Mouse (Mus musculus) midbrain, embryonic 10.5 days (tissue): ENCODE results near the gene Ubac1. TPM values are rescaled to one million over a fixed set of nuclear protein-coding genes. Genes with fewer than 3 reads are reported as not detected.

Source experiments
- DNase-seq: peaks from one replicate; pipeline ENCODE4 v3.0.0-alpha.2; 2017; ENCODE audit warnings: low spot score
- H3K27ac ChIP-seq: fragments of 300-500 bp; sonication (generic); replicated peaks from 2 replicates; pipeline ENCODE4 v1.5.1; 2016; ENCODE audit warnings: mild to moderate bottlenecking
- H3K27me3 ChIP-seq: fragments of 300-500 bp; sonication (generic); 2 replicates; pipeline ENCODE4 v1.6.1; 2016; ENCODE audit warnings: low read depth, mild to moderate bottlenecking; ENCODE audit not compliant: poor library complexity, severe bottlenecking
- H3K36me3 ChIP-seq: fragments of 300-500 bp; sonication (generic); 2 replicates; pipeline ENCODE4 v1.6.1; 2016; ENCODE audit warnings: mild to moderate bottlenecking, moderate library complexity
- H3K4me1 ChIP-seq: fragments of 300-500 bp; sonication (generic); 2 replicates; pipeline ENCODE4 v1.6.1; 2016
- H3K4me3 ChIP-seq: fragments of 300-500 bp; sonication (generic); 2 replicates; pipeline ENCODE4 v1.5.1; 2016; ENCODE audit warnings: mild to moderate bottlenecking, moderate library complexity
- H3K9me3 ChIP-seq: fragments of 300-500 bp; sonication (generic); replicated peaks from 2 replicates; pipeline ENCODE4 v1.6.1; 2016; ENCODE audit warnings: mild to moderate bottlenecking
- WGBS: fragments of 180-500 bp; shearing (Covaris S2); methylation state at CpG from one replicate; pipeline ENCODE4 v1.1.7; 2016; 5-methylcytosine and 5-hydroxymethylcytosine counted together
- polyA plus RNA-seq: library from polyadenylated mRNA; unstranded; fragments of >200 nt; fragmentation: Nextera tagmentation; extraction: Ambion mirVana; gene quantifications from 2 replicates; pipeline ENCODE4 v1.2.1, GENCODE M21; 2016

Ubac1 gene
- polyA plus RNA-seq, 1 experiment from 2014 or later, result 89.5 TPM

- 67% methylated on average over 5 of the region's 5 CpGs for WGBS
- H3K4me3 ChIP-seq, result no peak overlapping the region
- H3K9me3 ChIP-seq, result no peaks in the 10 kb centered on the region
- no peaks in the 10 kb centered on the region for H3K4me1 ChIP-seq
- H3K27ac ChIP-seq, result no peak overlapping the region
- no peak for DNase-seq
- H3K27me3 ChIP-seq, result no peaks in the 10 kb centered on the region
- H3K36me3 ChIP-seq, result no peaks in the 10 kb centered on the region
Measured at GRCm38 (mm10) chr2:26048816-26049215, 27.3 kb upstream of the Ubac1 start.

- Histone ChIP-seq H3K27me3 (no peaks in the 10 kb centered on the region; the same call in 1 of the 2 replicates), H3K4me1 (0 out of 2 replicates have a peak, but pooled peaks cover 5% of the 10 kb centered on the region), H3K9me3 (no peaks in the 10 kb centered on the region), H3K27ac (no peak overlapping the region), H3K36me3 (no peaks in the 10 kb centered on the region), H3K4me3 (no peak overlapping the region)
- DNase-seq, result no peak
- WGBS, result 89% methylated on average over 9 of the region's 9 CpGs
Measured at GRCm38 (mm10) chr2:26044216-26044615, 22.7 kb upstream of the Ubac1 start.

GRCm38 (mm10) chr2:26042603-26043002 is 21.1 kb upstream of the Ubac1 start:
- 81% methylated on average over 3 of the region's 3 CpGs for WGBS
- 0 out of 2 replicates have a peak, but pooled peaks cover 5% of the 10 kb centered on the region for H3K4me1 ChIP-seq
- DNase-seq, result no peak
- H3K27ac ChIP-seq, result no peak overlapping the region
- no peak overlapping the region for H3K4me3 ChIP-seq
- H3K27me3 ChIP-seq, result no peaks in the 10 kb centered on the region; the same call in 1 of the 2 replicates
- H3K9me3 ChIP-seq, result no peaks in the 10 kb centered on the region
- H3K36me3 ChIP-seq, result no peaks in the 10 kb centered on the region

- Histone ChIP-seq H3K36me3 (no peaks in the 10 kb centered on the region), H3K4me1 (0 out of 2 replicates have a peak, but pooled peaks cover 5% of the 10 kb centered on the region), H3K27ac (no peak overlapping the region), H3K9me3 (no peaks in the 10 kb centered on the region), H3K4me3 (no peak overlapping the region), H3K27me3 (no peaks in the 10 kb centered on the region; the same call in 1 of the 2 replicates)
- WGBS, result 64% methylated on average over 14 of the region's 14 CpGs
- DNase-seq, result no peak
Measured at GRCm38 (mm10) chr2:26041163-26041810, 19.7 kb upstream of the Ubac1 start.

- Histone ChIP-seq H3K4me3 (no peak overlapping the region), H3K36me3 (no peaks in the 10 kb centered on the region), H3K4me1 (0 out of 2 replicates have a peak, but pooled peaks cover 5% of the 10 kb centered on the region), H3K9me3 (no peaks in the 10 kb centered on the region), H3K27me3 (no peaks in the 10 kb centered on the region; the same call in 1 of the 2 replicates), H3K27ac (no peak overlapping the region)
- DNase-seq, result no peak
- 81% methylated on average over 14 of the region's 14 CpGs for WGBS
Measured at GRCm38 (mm10) chr2:26039951-26040350, 18.4 kb upstream of the Ubac1 start.

- H3K27me3 ChIP-seq, result no peaks in the 10 kb centered on the region; the same call in 1 of the 2 replicates
- WGBS, result 77% methylated on average over 6 of the region's 6 CpGs
- no peaks in the 10 kb centered on the region for H3K9me3 ChIP-seq
- H3K27ac ChIP-seq, result no peak overlapping the region
- no peaks in the 10 kb centered on the region for H3K36me3 ChIP-seq
- no peak for DNase-seq
- no peak overlapping the region for H3K4me3 ChIP-seq
- H3K4me1 ChIP-seq, result 0 out of 2 replicates have a peak, but pooled peaks cover 5% of the 10 kb centered on the region
Measured at GRCm38 (mm10) chr2:26037386-26037785, 15.8 kb upstream of the Ubac1 start.

- Histone ChIP-seq H3K27ac (no peak overlapping the region), H3K36me3 (no peaks in the 10 kb centered on the region), H3K4me3 (no peak overlapping the region), H3K27me3 (no peaks in the 10 kb centered on the region), H3K9me3 (no peaks in the 10 kb centered on the region), H3K4me1 (no peaks in the 10 kb centered on the region)
- WGBS, result 92% methylated on average over 15 of the region's 15 CpGs
- no peak for DNase-seq
Measured at GRCm38 (mm10) chr2:26034344-26035050, 12.9 kb upstream of the Ubac1 start.

GRCm38 (mm10) chr2:26030288-26030687 is 8.7 kb upstream of the Ubac1 start:
- Histone ChIP-seq H3K4me3 (no peak overlapping the region), H3K27me3 (no peaks in the 10 kb centered on the region), H3K9me3 (no peaks in the 10 kb centered on the region), H3K4me1 (no peaks in the 10 kb centered on the region), H3K27ac (no peak overlapping the region), H3K36me3 (no peaks in the 10 kb centered on the region)
- WGBS, result 48% methylated on average over 3 of the region's 3 CpGs
- no peak for DNase-seq

GRCm38 (mm10) chr2:26024138-26025075 is 2.9 kb upstream of the Ubac1 start:
- Histone ChIP-seq H3K27me3 (no peaks in the 10 kb centered on the region), H3K27ac (no peak overlapping the region), H3K36me3 (no peaks in the 10 kb centered on the region), H3K4me1 (peaks cover 20% of the 10 kb centered on the region), H3K9me3 (no peaks in the 10 kb centered on the region), H3K4me3 (no peak overlapping the region)
- peak; percentile 42 for DNase-seq
- 30% methylated on average over 4 of the region's 4 CpGs for WGBS

- Histone ChIP-seq H3K4me3 (no peak overlapping the region), H3K4me1 (peaks cover 20% of the 10 kb centered on the region), H3K27ac (no peak overlapping the region), H3K27me3 (no peaks in the 10 kb centered on the region), H3K36me3 (no peaks in the 10 kb centered on the region), H3K9me3 (no peaks in the 10 kb centered on the region)
- no peak for DNase-seq
- WGBS, result 82% methylated on average over 1 of the region's 1 CpGs
Measured at GRCm38 (mm10) chr2:26022626-26023025, 1.1 kb upstream of the Ubac1 start.

GRCm38 (mm10) chr2:26022258-26022565 is 665 bp upstream of the Ubac1 start:
- H3K36me3 ChIP-seq, result no peaks in the 10 kb centered on the region
- H3K27ac ChIP-seq, result peak overlapping the region; percentile 86; the same call in 1 of the 2 replicates
- no peaks in the 10 kb centered on the region for H3K27me3 ChIP-seq
- H3K4me1 ChIP-seq, result peaks cover 20% of the 10 kb centered on the region
- peak overlapping the region; percentile 80 for H3K4me3 ChIP-seq
- no peak for DNase-seq
- H3K9me3 ChIP-seq, result no peaks in the 10 kb centered on the region
- WGBS, result 89% methylated on average over 8 of the region's 8 CpGs

- Histone ChIP-seq H3K27me3 (no peaks in the 10 kb centered on the region), H3K4me1 (peaks cover 20% of the 10 kb centered on the region), H3K9me3 (no peaks in the 10 kb centered on the region), H3K4me3 (peak overlapping the region; percentile 80), H3K27ac (peak overlapping the region; percentile 86), H3K36me3 (peaks cover 4% of the 10 kb centered on the region)
- DNase-seq, result no peak
- WGBS, result 3% methylated on average over 38 of the region's 38 CpGs
Measured at GRCm38 (mm10) chr2:26020714-26021560, 610 bp downstream of the Ubac1 start.
